Mouse (Mus musculus) mesoderm, embryonic 11.5 days (tissue): Measurements from ENCODE around the gene Rab3ip.

Experiments used
- DNase-seq: peaks from one replicate; pipeline ENCODE4 v3.0.0-alpha.2; 2012; ENCODE audit warnings: low read depth, low spot score

Rab3ip gene

DNA sequence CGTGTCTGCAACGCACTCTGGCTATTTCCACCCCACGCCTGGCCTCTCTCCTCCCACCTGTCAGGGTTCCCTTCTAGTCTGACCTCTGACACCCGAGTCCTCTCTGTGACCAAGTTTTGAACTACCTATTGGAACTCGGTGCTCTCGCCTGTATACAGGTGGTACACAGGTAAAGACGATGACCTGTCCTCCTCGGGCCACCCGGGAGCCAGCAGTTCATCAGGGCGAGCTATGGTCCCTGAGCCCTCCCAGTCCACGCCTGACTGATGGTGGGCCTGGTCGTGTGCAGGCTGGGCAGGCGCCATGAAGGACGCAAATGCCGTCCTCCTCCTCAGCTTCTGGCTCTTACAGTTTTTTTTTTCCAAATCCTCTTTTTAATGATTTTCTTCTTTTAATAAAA, 29.2 kb downstream of the Rab3ip start:
- DNase-seq, result no peak

DNA sequence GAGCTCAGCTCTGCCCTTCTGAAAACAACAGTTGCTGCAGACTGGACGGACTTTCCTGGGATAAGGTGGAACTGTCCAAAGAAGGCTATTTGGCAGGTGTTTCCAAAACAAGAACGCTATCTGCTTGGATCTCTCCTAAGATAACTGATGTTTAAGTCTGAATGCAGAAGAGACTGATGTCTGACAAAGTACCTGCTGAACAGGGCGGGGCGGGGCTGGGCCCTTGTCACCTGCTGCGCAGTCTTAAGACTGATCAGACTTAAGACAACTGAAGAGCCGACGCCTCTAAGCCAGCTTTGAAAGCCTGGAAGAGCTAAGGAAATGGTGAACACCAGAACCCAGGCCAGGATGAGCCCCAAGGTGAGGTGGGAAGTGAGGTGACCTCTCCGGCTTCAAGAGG, 29.9 kb downstream of the Rab3ip start:
- DNase-seq, result no peak

DNA sequence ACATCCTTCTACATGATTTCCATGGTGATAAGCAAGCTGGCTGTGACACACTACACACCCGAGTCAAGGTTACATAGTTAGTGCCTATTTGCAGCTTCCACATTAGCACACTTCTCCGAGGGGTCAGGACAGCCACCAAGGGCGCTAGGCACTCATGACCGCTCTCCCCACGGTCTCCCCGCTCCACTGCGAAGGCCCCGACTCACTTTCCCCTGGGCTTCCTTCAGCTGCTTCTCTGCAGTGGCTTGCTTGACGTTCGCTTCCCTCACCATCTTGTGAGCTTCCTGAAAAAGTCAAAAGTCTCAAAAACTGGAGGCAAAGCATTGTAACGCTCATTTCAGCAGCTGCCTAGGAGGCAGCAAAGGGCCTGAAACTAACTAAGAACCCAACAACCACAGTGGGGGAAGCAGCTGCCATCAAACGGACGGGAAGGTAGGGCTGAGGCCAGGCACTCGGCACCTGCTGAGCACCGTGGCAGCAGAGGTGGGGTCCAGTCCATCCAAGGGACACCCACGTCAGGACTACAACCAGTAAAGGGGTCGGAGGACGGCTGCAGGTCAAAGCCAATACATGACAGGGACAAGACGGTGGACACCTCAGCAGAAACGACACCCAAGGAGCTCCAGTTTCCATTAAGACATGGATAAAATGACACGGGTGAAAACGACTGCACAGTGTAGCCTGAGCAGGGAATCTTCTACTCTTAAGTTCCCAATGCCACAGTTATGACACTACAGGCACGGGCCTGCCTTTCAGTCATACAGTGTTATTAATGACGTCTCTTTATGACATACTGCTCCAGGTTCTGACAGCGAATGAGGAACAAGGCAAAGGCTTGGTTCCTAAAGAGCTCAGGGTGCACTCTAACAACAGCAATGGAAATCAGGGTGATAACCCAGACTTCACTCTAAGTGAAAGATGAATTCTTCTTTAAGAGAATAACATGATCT, 30.9 kb downstream of the Rab3ip start:
- DNase-seq, result no peak

DNA sequence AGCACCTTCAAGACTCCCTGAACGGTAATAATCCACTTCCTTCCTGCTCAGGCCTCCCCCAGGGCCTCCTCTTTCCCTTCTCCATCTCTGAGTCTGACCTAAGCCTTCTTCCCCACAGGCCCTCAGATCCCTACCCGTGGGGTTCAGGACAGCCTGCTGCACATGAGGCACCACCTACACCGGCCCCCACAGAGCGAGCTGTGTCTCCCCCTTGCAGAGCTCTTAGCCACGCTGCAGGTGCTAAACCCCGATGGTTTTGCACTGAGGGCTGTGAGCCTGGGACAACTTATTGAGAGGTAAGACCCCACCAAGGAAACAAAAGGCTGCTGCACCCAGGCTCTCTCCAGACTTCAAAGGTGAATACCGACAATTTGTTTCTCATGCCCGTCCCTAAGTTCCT, 34.0 kb downstream of the Rab3ip start:
- DNase-seq, result no peak

DNA sequence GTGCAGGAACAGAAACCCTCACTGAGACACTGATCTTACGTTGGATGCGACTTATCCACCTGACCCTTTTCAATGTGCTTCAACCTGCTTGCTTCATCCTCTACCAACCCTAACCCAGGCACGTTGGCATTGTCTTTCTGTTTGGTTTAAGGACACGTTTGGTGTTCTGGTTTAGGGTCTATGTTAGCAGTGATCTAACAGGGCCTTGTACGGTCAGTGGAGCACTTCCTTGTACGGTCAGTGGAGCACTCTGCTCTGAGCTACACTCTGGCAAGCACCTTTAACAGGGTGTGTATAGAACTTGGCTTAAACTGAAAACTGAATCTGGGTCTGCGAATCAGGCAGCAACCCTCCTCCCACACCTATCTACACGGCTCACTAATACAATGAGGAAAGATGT, 35.3 kb downstream of the Rab3ip start:
- no peak for DNase-seq

DNA sequence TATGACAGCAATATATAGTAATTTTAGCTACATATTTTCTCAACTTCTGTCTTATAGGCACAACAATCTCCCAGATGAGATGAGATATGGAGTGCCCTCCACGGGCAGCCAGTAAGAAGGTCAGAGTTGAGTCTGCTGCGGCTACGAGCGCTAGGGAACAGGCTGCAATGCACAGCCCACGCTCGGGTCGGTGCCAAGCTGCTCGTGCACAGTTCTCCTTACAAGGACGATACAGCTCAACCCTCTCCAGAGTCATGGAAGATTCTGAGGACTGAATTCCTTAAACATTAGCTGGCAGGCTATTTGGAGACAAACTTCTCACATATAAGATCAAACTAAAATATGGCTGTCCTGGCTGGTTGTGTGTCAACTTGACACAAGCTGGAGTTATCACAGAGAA, 36.0 kb downstream of the Rab3ip start:
- DNase-seq, result no peak

DNA sequence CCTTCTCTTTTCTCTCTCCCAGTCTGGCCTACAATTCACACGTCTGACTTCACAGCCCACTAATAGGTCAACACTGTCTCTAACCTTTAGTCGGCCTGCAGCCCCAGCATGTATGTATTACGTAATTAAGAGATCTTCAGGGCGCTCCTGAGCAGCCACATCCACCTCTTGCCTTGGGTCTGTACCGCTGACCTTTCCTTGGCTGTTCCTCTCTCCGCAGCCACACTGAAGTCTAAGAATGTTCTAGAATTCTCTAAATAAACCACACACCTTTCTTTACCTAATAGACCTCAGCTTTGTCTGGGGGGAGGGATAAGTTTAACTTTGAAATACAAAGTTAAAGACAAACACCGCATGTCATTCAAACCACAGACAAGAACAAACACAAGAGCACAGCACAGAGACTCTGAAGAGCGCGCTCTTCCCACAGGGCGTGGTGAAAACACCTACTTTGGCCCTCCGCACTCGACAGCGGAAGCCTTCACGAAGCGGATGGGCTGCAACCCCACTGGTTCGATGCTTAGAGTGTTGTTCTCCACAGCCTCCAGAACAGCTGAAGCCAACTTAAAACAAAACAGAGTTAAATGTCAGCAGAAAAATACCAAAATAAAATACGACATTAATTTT, 36.8 kb downstream of the Rab3ip start:
- no peak for DNase-seq

DNA sequence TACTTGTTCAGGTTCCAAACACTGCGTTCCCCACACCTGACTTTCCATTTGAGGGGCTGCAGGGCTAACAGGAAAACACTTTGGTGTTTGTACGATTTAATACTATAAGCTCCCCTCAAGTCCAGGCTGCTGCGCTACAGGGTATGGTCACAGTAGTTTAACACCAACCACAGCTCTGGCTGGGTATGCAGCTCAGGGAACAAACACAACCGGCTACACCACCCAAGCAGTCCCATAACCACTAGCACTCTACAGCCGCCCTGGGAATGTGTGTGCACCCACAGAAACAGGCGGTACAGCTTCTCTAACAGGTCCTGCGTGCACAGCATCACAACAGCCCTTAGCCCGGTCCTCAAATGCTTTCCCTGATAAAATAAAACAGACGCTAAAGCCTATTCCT, 37.7 kb downstream of the Rab3ip start:
- no peak for DNase-seq

DNA sequence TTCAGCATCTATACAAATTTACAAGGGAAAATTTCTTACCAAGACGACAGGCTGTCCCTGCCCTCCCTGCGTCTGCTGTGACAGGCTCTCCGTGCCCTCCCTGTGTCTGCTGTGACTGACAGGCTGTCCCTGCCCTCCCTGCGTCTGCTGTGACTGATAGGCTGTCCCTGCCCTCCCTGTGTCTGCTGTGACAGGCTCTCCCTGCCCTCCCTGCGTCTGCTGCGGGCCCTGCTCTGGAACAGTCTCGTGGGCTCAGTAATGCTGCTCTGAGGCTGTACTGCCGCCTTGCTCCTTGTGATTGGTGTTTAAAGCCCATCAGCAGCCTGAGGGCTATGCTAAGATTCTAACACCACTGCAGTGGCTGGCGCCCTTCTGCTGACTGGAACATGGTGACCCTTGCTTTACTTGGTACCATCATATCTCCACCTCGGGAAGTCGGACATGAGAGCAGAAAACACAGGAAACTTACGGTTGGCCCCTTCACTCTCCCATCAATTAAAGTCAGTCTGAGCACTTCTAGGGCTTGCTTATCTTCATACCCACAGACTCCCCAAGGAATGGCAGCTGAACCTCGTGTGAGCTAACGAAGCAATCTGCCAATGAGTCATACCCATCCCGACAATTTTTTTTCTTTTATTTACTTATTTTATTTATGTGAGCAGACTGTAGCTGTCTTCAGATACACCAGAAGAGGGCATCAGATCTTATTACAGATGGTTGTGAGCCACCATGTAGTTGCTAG, 41.5 kb downstream of the Rab3ip start:
- no peak for DNase-seq

DNA sequence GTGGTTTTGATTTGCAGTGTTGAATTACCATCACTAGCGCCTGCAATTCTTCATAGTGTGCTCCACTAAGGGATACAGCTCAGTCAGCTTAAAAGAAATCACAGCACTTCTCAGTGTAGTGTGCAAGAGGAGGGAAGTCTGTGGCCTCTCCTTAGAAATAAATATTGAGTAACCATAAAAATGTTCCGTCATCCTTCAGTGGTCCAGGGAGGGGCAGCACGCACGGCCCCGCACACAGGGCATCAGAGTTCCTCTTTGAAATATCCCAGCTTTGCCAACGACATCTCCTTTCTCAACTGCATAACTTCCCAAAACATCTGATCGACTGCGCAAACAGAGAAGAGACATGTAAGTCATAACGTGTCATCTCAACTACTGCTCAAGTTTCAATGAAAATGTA, 43.8 kb downstream of the Rab3ip start:
- no peak for DNase-seq

DNA sequence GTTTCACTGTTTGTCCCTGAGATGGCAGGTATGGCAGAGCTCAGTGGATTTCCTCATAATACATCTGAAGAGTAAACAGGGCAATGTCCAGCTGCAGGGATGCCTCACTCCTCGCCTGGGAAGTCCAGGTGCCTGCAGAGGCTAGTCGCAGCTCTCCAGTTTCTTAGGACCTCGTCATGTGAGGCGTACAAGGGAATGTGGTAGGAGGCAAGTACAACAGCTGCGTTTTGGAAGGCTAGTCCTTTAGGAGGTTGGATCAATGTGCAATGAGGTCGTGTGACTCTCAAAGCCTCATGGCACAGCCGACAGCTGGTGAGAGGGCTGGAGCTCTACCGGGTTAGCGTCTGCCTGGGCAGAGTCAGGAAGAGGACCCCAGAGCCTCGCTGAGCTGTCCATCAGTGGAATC, 46.1 kb downstream of the Rab3ip start:
- no peak for DNase-seq

DNA sequence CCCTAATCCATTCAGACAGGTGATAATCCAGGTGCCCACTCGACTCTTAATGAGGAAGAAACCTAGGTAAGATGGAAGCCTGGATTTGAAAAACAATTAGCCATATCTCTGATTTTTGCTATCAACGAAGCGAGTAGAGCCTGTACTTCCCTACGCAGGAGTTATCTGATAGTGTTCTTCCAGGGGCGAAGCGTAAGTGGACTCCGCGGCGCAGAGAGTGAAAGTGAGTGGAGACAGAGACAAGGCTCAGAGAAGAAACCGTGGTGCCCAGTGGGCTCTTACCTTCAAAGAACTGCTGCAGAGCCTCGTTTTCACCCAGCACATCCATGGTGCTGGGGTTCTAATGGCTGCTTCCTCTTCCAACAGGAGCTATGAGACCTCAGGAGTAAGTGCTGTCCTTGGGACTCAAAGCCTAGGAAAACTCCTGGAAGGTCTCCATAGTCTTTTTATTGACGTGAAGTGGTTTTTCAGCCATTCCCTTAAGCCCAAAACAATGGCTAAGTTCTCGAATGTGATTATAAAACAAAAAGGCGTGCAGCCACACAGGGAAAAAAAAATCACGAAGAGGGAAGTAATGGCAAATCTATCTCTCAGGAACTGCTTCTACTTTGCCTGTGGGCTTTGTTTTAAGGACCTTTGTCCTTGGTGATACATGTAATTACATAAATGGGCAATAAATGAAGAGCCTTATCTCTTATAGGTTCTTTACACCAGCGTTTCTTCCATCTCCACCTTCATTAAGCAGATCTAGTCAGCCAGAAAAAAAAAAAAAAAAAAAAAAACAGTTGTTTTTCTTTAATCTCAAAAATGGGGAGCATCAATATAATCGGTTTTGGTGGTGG, 54.0 kb downstream of the Rab3ip start, which contains the start of gene Myrfl:
TSS of gene Myrfl (minus strand) at position 584 of the 842 bp plus-strand sequence.
- no peak for DNase-seq

DNA sequence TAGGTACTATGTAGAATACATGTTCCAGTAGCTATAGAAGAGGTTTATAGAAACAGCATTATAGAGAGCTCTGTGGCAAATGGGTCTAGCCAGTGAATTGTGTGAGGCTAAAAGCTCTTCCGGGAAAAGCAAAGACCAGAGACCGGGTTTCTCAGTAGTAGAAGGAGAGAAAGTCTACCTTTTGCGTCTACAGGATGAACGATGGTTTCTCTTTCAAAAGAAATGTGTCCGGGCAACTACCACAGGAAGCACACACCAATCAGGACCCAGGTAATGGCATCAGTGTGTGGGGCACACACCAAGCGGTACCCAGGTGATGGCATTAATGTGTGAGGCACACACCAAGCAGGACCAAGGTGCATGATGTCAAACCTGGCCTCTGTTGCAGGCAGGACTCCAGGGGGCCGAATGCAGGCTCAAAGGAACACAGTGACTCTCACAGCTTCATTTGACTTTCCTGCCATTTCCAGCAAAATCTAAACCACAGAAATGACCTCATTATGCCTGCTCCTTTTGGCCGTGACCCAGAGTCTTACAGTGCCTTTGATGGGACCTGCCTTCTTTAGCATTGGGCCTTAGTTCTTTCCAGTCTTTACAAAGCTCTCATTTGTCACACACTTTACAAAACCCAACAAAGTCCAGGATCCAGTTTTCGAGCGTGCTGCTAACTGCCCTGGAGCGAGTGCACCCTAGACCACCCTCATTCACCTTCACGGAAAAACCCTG, 55.3 kb downstream of the Rab3ip start:
- DNase-seq, result no peak

DNA sequence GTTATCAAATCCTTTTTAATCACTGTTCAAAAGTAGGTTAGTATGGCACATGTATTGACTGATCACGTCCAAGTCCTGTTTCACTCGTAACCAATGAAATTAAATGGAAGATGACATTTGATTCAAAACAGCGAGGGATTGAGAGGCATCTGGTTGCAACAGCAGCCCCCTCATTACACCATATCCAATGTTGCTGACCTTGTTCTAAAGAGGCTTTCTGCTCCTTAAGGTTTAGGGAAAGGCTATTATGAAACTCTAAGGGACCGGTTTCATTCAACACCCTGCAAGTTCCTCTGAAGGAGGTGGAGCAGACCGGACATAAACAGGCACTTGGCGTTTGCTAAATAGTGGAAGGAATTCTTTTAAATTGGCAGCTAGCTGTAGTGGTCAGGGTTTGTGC, 56.0 kb downstream of the Rab3ip start:
- DNase-seq, result no peak

DNA sequence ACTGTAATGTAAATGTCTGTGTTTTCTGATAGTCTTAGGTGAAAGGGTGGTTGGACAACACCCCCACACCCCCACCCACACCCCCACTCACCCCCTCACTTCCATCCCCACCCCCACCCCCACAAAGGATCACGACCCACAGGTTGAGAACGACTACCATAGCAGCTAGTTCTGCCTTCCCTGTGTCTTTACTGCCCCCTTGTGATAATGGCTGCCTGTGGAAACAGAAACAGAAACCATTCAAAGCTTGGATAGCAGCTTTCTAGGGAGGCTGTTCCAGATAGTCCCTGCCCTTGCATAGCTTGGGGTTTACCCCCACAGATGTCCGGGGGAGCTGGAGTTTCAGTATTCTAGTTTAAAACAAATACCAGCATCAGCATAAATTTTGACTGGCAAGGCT, 56.8 kb downstream of the Rab3ip start:
- no peak for DNase-seq

DNA sequence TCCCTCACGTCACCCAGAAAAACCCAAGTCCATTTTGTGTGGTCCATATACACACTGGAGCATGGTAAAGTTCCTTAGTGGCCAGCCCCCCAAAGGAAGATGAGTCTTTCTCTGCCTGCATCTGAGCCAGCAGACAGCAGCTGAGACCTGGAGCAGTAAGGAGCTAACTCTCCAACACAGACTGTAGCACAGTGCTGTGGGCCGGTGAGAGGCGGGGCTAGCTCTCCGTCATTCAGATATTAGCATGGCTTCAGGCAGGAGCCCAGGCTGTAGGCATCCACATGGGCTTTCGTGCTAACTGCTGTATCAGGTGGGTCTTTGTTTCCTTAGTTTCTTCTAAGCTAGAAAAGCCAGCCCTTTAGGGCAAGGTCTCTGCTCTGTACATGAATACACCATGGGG, 60.0 kb downstream of the Rab3ip start:
- DNase-seq, result peak; percentile 14

DNA sequence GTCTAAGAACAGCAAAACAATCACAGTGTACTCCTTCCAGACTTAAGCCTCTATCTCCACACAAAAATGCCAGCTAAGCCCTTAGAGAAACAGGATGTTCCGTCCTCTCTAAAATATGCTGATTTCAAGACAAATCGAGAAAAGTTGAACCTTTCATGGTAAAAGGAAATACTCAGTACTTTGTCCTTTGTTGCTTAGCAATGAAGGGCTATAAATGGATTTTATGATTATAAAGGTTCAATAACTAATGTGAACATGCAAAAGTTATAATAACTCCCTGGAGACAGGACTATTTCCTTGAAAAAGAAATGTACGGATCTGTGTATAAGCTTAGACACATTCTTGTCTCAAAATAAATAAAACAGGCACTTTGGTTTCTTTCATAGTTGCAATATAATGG, 66.0 kb downstream of the Rab3ip start:
- no peak for DNase-seq

DNA sequence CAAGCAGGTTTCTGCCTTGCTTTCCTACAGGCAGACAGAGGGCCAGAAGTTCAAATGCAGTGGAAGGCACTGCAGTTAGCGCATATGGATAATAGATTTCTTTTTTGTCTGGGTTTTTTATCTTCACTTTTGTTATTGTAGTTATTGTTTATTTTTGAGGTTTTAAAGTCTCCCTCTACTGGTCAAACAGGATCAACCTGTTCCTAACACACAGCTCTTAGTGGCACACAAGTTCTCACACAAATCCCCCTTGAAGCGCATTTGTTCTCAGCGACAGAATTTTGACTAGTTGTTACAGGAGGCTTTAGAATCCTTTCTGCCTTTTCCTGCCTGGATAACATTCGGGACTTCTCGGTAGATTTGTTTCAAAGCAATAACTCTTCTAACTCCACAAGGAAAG, 67.0 kb downstream of the Rab3ip start:
- DNase-seq, result no peak

DNA sequence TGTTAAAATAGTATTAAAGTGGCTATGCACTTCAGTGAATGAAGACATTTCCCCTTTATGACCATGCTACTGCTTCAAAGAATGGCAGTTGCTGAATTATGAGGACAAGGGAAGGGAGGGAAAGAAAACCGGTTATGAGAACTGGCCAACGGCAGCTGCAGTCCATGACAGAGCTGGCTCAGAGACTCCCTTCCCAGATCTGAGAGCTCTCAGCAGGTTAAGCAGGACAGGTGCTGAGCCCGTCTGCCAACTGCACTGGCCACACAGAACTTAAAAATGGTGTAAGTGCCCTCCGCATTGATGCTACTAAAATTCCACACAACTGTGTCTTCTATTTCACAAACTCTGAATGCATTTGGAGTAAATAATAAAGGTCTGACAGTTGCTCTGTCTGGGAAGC, 73.1 kb downstream of the Rab3ip start:
- DNase-seq, result no peak

DNA sequence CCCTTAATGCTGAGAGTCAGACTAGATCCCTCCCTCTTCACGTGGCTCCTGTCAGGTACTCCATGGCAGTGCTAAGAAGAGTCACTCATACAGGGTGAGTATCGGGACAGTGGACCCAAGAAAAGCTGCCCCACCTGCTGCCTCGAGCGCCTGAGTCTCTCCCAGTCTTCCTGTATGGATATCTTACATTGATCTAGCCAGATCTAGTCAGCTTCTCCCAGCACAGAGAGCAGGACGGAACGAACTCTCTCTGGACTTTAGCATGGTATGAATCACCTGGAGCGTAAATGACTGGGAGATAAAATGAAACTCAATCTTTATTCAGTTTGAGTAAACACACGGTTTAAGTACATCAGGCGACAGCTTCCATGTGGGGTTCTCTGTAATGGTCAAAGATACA, 76.1 kb downstream of the Rab3ip start:
- DNase-seq, result no peak

DNA sequence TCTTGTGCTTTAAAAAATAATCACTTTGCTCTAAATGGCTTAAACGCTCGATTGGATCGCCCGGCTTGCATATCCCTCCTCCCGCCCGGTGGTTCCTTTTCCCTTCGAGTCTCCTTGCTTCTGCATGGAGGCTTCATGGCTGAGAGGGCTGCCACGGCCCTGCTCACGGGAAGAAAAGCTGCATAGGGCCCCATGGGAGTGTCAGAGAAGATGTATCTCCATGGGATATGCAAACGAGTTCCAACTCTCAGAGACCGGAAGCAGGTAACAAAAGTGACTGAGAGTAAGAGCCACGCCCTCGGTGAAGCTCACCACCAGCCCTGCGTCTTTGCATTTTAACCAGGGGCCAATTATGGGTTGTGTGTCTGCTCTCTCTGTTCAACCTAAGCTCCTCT, 78.6 kb downstream of the Rab3ip start:
- no peak for DNase-seq
